Mouse (Mus musculus): ENCODE data around the gene Thsd4. TPM values are rescaled to one million over a fixed set of nuclear protein-coding genes. Genes with fewer than 3 reads are reported as not detected.

Gene Thsd4
- polyA plus RNA-seq, 1 experiment from 2014 or later, result 9.3 TPM

DNA sequence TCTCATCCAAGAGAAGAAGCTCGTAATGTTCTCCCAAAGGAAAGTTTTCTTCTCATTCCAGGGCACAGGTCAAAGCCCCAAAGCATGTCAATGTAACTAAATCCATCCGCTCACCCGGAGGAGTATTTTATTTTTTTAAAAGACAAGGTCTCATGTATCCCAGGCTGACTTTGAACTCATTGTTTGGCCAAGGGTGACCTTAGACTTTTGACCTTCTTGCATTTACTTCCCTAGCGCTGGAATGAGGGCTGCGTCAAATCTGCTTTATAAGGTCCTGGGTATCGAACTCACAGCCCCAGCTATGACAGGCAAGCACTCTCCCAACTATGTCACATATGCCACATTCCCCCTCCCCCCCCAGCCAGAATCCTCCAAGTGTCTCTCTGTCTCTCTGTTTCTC lies 137.1 kb downstream of the Thsd4 start:
- H3K9ac ChIP-seq, result no peak overlapping the region
- H3K27ac ChIP-seq, result no peak overlapping the region
- WGBS, result 56% methylated on average over 6 of the region's 6 CpGs
- no peaks in the 10 kb centered on the region for H3K36me3 ChIP-seq
- no peak overlapping the region for H3K4me2 ChIP-seq (replicated peaks)
- no peaks in the 10 kb centered on the region for H3K9me3 ChIP-seq (replicated peaks)
- no peaks in the 10 kb centered on the region for H3K4me1 ChIP-seq
- H3K4me3 ChIP-seq, result no peak overlapping the region
- H3K27me3 ChIP-seq, result no peaks in the 10 kb centered on the region
- no peak for ATAC-seq (ENCODE audit: low FRiP score)

DNA sequence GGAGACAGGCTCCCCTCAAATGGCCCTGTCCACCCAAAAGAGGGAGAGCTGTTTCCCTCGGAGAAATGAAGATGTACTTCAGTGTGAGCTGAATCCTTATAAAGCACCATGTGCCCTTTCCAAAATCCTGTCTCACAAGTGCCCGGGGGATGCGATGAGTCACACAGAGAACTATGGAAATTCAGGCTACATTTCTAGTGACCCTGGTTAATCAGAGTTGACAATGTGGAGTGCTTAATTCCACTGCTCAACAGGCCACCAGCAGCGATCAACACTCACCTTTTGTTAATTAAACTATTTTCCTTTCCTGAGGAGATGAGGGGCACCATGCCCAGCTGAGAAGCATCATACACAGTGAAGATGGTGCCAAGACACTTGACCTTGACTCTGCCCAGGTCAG lies 138.9 kb downstream of the Thsd4 start:
- Histone ChIP-seq H3K9me3 (replicated peaks) (no peaks in the 10 kb centered on the region), H3K4me2 (replicated peaks) (no peak overlapping the region), H3K27ac (no peak overlapping the region), H3K9ac (no peak overlapping the region), H3K4me3 (no peak overlapping the region), H3K36me3 (no peaks in the 10 kb centered on the region), H3K27me3 (no peaks in the 10 kb centered on the region), H3K4me1 (no peaks in the 10 kb centered on the region)
- no peak for ATAC-seq (ENCODE audit: low FRiP score)
- WGBS, result 76% methylated on average over 4 of the region's 4 CpGs

DNA sequence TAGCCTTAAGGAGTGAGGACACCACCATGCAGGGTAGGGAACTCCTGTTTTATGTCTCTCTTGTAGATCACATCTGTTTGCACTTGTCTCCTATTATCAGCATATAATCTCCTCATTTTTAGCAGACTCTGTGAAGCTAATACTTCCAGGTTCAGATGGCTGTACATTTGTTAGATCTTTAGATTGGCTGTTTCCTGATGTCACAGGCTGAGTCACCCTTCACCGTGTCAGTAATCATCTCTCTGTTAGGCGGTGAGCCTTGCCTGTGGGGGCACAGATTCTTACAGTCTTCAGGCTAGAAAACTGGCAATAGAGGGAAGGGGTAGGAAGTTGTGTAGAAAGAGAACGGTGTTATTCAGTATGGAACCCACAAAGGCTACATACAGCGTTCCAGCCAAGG lies 139.3 kb downstream of the Thsd4 start:
- WGBS, result 76% methylated on average over 4 of the region's 4 CpGs
- no peak overlapping the region for H3K27ac ChIP-seq

DNA sequence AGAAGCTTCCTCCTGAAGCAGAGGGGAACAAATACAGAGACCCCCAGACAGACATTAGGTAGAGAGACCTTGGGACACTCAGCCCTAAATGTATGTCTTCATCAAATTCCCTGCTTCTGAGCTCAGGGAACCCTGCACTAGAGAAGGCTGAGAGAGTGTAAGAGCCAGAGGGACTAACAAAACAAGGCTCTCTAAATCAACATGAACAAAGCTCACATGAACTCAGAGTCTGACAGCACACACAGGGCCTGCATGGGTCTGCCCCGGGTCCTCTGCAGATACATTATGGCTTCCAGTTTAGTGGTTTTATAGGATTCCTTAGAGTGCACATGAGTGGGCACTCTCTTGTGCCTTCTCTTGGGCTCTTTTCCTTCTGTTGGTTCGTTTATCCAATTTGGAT lies 140.8 kb downstream of the Thsd4 start:
- Histone ChIP-seq H3K4me2 (replicated peaks) (no peak overlapping the region), H3K9me3 (replicated peaks) (no peaks in the 10 kb centered on the region), H3K36me3 (no peaks in the 10 kb centered on the region), H3K4me1 (no peaks in the 10 kb centered on the region), H3K27ac (no peak overlapping the region), H3K4me3 (no peak overlapping the region), H3K9ac (no peak overlapping the region), H3K27me3 (no peaks in the 10 kb centered on the region)
- 84% methylated on average over 2 of the region's 2 CpGs for WGBS
- no peak for ATAC-seq (ENCODE audit: low FRiP score)

More for the DNA sequence above, 139.3 kb downstream of the Thsd4 start:
- Histone ChIP-seq H3K4me1 (no peaks in the 10 kb centered on the region), H3K9me3 (replicated peaks) (no peaks in the 10 kb centered on the region), H3K4me2 (replicated peaks) (no peak overlapping the region), H3K27me3 (no peaks in the 10 kb centered on the region), H3K36me3 (no peaks in the 10 kb centered on the region), H3K4me3 (no peak overlapping the region), H3K9ac (no peak overlapping the region)
- no peak for ATAC-seq (ENCODE audit: low FRiP score)

DNA sequence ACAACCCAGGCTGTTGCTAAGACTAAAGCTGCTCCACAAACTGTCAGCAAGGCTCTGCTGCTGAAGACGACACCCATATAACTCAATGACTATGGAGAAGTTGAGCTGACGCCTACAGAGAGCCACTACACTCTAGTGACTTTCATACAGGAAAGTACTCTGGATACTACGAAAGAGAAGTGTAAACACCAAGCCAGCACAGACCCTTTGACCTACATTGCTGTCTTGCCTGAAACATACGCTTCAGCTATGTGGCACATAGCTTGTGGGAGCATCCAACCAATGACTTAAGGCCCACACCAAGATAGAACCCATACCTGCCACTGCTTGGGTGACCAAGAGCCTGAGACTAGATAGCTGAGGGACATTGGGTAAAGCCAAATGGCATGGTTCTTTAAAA lies 141.3 kb downstream of the Thsd4 start:
- H3K27ac ChIP-seq, result no peak overlapping the region

DNA sequence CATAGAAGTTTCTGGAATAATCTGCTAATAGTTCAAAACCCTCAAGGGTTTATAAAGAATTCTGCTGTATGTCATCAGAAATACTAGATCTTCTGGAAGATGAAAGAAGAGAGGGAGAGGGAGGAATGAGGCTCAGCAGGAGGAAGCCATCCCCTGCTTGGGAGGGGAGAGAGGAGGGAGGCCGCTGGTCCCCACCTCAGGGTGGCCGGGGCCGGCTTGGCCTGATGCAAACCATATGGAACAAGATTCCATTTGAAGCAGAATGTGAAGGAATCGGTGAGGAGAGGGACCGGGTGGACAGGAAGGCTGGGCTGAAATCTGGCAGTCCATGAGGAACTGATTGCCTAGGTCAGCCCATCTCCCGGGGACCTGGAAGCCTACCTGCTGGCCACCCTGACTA lies 143.6 kb downstream of the Thsd4 start:
- H3K27me3 ChIP-seq, result no peaks in the 10 kb centered on the region
- no peak overlapping the region for H3K4me2 ChIP-seq (replicated peaks)
- 67% methylated on average over 6 of the region's 6 CpGs for WGBS
- no peak overlapping the region for H3K4me3 ChIP-seq
- ATAC-seq (ENCODE audit: low FRiP score), result no peak
- no peaks in the 10 kb centered on the region for H3K9me3 ChIP-seq (replicated peaks)
- no peaks in the 10 kb centered on the region for H3K36me3 ChIP-seq
- H3K27ac ChIP-seq, result no peak overlapping the region
- no peak overlapping the region for H3K9ac ChIP-seq
- H3K4me1 ChIP-seq, result 0 out of 2 replicates have a peak, but pooled peaks cover under 1% of the 10 kb centered on the region

More for the DNA sequence above, 141.3 kb downstream of the Thsd4 start:
- H3K27me3 ChIP-seq, result no peaks in the 10 kb centered on the region
- H3K4me1 ChIP-seq, result no peaks in the 10 kb centered on the region
- no peak overlapping the region for H3K9ac ChIP-seq
- no peak for ATAC-seq (ENCODE audit: low FRiP score)
- no peak overlapping the region for H3K4me3 ChIP-seq
- no peak overlapping the region for H3K4me2 ChIP-seq (replicated peaks)
- no peaks in the 10 kb centered on the region for H3K9me3 ChIP-seq (replicated peaks)
- WGBS, result 90% methylated on average over 4 of the region's 4 CpGs
- H3K36me3 ChIP-seq, result no peaks in the 10 kb centered on the region

DNA sequence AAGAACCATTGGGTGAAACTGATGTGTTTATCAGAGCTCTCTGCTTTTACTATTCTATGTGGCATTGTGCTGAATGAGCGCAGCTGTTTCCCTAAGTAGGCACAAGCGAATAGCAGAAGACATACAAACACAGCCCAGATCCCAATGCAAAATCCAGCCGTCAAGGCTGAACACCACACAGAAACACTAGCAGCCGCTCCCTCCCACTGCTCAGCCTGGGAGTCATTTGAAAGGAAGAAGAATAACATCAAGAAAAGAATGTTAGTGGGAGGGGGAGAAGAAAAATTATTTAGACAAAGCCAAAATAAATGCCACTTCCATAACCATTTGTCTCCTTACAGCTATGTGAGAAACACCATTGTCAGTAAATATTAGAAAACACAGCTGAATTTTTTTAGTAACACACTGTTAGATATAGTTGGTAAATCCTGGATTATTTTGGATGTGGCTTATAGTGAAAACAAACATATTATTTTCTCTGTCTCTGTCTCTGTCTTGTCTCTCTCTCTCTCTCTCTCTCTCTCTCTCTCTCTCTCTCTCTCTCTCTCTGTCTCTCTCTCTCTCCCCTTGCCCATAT lies 148.6 kb downstream of the Thsd4 start:
- WGBS, result 49% methylated on average over 4 of the region's 4 CpGs

DNA sequence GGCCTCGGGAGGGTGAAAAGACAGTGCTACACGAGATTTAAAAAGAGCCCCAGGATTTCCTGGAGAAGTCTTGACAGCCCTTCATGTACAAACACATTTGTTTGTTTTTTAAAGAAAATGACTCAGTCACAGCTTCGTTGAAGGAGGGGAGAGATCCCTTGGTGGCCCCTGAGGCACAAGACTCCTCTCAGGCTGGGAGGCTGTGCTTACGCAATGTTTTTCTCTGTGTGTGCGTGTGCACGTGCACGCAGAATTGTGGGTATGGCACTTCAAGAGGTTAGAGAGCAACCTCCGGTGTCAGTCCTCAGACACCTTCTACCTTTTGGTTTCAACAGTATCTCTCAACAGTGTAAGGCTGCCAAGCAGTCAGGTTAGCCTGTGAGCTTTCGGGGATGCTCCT lies 153.3 kb downstream of the Thsd4 start:
- Histone ChIP-seq H3K27me3 (no peaks in the 10 kb centered on the region), H3K27ac (no peak overlapping the region), H3K36me3 (no peaks in the 10 kb centered on the region), H3K9ac (no peak overlapping the region), H3K4me1 (peaks cover 4% of the 10 kb centered on the region; the same call in 1 of the 2 replicates), H3K4me2 (replicated peaks) (no peak overlapping the region), H3K4me3 (no peak overlapping the region), H3K9me3 (replicated peaks) (no peaks in the 10 kb centered on the region)
- WGBS, result 74% methylated on average over 9 of the region's 9 CpGs
- ATAC-seq (ENCODE audit: low FRiP score), result no peak

More for the DNA sequence above, 148.6 kb downstream of the Thsd4 start:
- Histone ChIP-seq H3K27me3 (no peaks in the 10 kb centered on the region), H3K9ac (no peak overlapping the region), H3K27ac (no peak overlapping the region), H3K4me3 (no peak overlapping the region), H3K4me2 (replicated peaks) (no peak overlapping the region), H3K9me3 (replicated peaks) (no peaks in the 10 kb centered on the region), H3K4me1 (peaks cover 4% of the 10 kb centered on the region; the same call in 1 of the 2 replicates), H3K36me3 (no peaks in the 10 kb centered on the region)
- no peak for ATAC-seq (ENCODE audit: low FRiP score)

DNA sequence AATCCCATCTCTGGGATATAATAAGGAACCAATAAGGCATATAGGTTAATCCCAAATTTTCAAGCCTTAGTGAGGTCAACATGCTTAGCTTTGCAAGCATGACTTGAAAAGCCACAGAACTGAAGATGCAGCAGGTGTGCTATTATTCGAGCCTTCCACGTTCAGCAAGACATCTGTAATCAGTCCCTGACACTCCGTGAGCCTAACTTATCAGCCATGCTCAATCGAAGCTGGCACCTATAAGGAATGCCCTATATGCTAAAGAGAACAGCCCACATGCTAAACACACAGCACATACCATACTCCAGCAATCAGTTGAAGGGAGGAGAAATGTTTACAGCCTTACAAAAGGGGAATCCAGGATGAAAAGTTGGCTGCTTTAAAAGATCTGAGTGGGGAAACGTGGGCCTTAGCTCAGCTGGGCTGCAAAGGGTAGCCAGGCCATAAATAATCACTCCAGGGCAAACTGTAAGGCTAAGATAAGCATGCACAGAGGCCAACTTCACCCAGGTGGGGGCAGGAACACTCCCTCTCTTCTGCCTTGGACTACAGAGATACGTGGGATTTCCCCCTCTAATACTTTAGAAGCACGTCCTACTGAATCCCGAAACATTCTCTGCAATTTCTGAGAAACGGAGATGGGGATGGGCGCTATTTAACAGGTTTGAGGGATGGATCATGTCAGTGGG lies 154.1 kb downstream of the Thsd4 start:
- H3K27ac ChIP-seq, result no peak overlapping the region
- H3K4me2 ChIP-seq (replicated peaks), result no peak overlapping the region
- H3K4me1 ChIP-seq, result no peaks in the 10 kb centered on the region
- WGBS, result 84% methylated on average over 10 of the region's 10 CpGs
- H3K9me3 ChIP-seq (replicated peaks), result no peaks in the 10 kb centered on the region
- no peak overlapping the region for H3K4me3 ChIP-seq
- H3K36me3 ChIP-seq, result no peaks in the 10 kb centered on the region
- H3K9ac ChIP-seq, result no peak overlapping the region
- no peaks in the 10 kb centered on the region for H3K27me3 ChIP-seq
- ATAC-seq (ENCODE audit: low FRiP score), result no peak

DNA sequence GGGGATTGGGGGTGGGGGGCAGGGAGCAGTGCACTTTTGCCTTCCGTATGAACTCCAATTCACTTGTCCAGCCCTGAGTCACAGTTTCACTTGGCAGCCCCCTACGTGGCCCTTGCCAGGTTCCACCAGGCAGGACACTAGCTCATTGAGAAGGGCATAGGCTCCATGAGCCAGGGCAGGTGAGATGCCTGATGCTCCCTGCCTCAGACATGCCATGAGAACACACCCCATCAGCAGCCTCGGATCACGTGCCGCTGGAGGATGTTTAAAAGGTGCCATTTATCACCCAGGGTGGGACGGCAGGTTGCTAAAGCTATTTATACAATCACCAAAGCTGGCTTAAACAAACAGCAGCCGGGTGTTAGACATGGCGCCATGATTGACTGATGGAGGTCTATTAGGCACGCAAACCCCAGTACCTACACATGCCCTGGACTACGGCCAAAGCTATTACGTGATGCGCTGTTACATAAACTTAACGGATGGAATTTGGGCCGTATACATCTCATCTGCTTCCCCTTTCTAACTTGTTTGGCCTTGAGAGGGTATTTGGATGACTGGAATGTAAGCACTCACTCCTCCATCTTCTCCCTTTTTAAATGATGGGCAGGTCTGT lies 157.6 kb downstream of the Thsd4 start:
- Histone ChIP-seq H3K9me3 (replicated peaks) (no peaks in the 10 kb centered on the region), H3K4me1 (no peaks in the 10 kb centered on the region), H3K4me3 (no peak overlapping the region), H3K27ac (no peak overlapping the region), H3K36me3 (no peaks in the 10 kb centered on the region), H3K9ac (no peak overlapping the region), H3K27me3 (no peaks in the 10 kb centered on the region), H3K4me2 (replicated peaks) (no peak overlapping the region)
- ATAC-seq (ENCODE audit: low FRiP score), result no peak
- WGBS, result 64% methylated on average over 14 of the region's 14 CpGs

DNA sequence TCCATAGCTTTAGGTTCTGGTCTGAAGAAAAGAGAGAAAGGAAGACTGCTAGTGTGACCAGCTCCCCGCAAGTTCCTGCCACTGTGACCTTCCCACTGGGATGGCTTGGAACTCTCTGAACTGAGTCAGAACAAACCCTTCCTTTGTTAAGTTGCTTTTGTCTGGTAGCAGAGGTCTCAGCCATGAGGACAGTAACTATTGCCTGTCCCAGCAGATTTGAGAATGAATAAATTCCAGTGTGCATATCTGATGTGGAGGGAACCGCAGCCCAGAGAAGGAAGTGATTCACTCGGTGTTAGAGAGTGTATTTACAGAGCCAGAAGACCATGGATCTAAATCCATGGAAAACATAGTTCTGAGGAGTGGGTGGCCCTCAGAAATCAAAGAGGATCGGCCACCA lies 169.5 kb downstream of the Thsd4 start:
- WGBS, result 80% methylated on average over 4 of the region's 4 CpGs
- ATAC-seq (ENCODE audit: low FRiP score), result no peak
- no peak overlapping the region for H3K4me3 ChIP-seq

DNA sequence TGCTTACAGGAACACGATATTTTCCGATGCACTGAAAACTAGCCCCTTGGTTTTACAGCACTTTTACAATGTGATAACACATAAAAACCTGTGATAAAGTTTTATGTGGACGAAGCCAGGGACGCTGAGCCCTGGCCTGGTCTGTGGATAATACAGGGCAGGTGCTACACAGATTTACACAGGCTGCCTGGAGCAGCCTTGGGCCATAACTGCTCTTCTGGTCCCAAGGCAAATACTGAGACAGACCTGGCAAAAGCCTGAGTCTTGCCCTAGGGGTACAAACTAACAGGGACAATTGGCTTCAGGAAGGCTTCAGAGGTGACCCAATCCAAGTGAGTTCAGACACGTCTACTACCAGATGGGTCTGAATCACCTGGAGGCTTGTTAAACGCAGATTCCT lies 170.7 kb downstream of the Thsd4 start:
- Histone ChIP-seq H3K4me1 (no peaks in the 10 kb centered on the region), H3K9ac (no peak overlapping the region), H3K36me3 (no peaks in the 10 kb centered on the region), H3K9me3 (replicated peaks) (no peaks in the 10 kb centered on the region), H3K27me3 (no peaks in the 10 kb centered on the region), H3K4me2 (replicated peaks) (no peak overlapping the region), H3K4me3 (no peak overlapping the region), H3K27ac (no peak overlapping the region)
- no peak for ATAC-seq (ENCODE audit: low FRiP score)
- WGBS, result 91% methylated on average over 6 of the region's 6 CpGs

More for the DNA sequence above, 169.5 kb downstream of the Thsd4 start:
- Histone ChIP-seq H3K27ac (no peak overlapping the region), H3K9ac (no peak overlapping the region), H3K4me1 (no peaks in the 10 kb centered on the region), H3K27me3 (no peaks in the 10 kb centered on the region), H3K9me3 (replicated peaks) (no peaks in the 10 kb centered on the region), H3K36me3 (no peaks in the 10 kb centered on the region), H3K4me2 (replicated peaks) (no peak overlapping the region)

DNA sequence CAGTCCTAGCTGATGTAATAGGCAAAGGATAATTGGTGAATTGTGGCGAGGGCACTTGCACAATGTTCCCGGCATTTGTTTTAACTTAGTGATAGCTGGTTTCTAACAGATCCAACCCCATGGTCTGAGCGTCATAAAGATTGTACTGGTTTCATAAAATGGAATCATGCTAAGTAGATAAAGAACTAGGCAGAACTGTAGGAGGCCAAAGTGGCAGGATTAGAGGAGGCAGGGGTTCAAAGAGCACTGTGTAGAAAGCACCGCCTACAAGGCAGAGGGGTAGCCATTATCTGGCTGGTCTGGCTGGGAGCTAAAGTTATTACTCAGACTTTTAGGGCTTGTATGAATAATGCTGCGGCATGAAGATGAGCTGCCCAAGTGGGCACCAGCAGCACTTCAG lies 185.7 kb downstream of the Thsd4 start:
- no peak for ATAC-seq (ENCODE audit: low FRiP score)
- no peaks in the 10 kb centered on the region for H3K4me1 ChIP-seq
- H3K27ac ChIP-seq, result no peak overlapping the region
- H3K9ac ChIP-seq, result no peak overlapping the region
- 90% methylated on average over 5 of the region's 5 CpGs for WGBS
- H3K9me3 ChIP-seq (replicated peaks), result no peaks in the 10 kb centered on the region
- no peak overlapping the region for H3K4me3 ChIP-seq
- H3K4me2 ChIP-seq (replicated peaks), result no peak overlapping the region
- H3K27me3 ChIP-seq, result no peaks in the 10 kb centered on the region
- H3K36me3 ChIP-seq, result no peaks in the 10 kb centered on the region
